Mouse (Mus musculus) cerebellum, adult (tissue): ENCODE data around the gene Klk1b16.
"Not testable (repeated sequence)": the region's sequence is repeated elsewhere in the genome, so short reads cannot be mapped to it uniquely, and the experiment has no call there.

Experiments used
- ATAC-seq: cut with Nextera tagmentation; 2 replicates; pipeline ENCODE4 v1.9.2; 2017; ENCODE audit warnings: mild to moderate bottlenecking, moderate library complexity, mixed read lengths; ENCODE audit not compliant: insufficient number of reproducible peaks, low FRiP score, low TSS enrichment

Klk1b16 gene

DNA sequence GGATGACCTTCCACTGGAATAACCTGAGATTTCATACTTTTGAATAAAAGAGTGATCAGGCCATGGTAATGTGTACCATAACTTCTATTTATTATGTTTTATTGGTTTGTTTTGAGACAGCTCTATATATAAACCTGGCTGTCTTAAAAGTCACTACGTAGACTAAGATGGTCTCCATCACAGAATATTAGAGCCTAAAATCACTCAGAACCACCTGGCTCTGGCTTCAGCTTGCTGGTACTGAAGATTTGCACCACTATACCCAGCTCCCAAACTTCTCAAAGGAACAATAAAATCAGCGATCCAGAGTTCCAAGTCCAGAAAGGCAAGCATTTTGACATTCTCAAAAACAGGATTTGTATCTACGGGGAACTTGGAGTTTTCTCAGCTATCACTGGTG lies at the start of gene Klk1b16:
Gene Klk1b16, plus strand, starts transcription at position 301 of the 400 bp plus-strand sequence.
- ATAC-seq: no peak

- ATAC-seq: no peak
Observed at GRCm38 (mm10) chr7:44096111-44096510, 40.5 kb upstream of the Klk1b16 start.

DNA sequence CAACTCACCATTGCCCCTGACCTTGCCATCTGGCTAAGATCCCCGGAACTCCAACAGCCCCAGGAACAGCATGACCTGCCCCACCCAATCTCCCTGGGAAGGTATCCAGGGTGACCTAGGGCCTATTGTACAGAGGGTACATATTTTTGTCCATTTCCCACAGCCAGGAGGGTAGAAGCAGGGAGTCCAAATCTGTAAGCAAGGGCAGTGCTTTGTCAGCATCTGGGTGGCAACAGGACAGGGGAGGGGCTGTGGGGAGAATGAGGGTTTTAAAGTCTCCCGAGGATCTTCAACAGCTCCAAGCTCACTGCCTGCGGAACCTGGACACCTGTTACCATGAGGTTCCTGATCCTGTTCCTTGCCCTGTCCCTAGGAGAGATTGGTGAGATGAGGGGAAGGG lies 34.5 kb upstream of the Klk1b16 start, which contains the start of gene Klk1b21:
Gene Klk1b21, plus strand, starts transcription at position 301 of the 400 bp plus-strand sequence.
- ATAC-seq: not testable (repeated sequence)

DNA sequence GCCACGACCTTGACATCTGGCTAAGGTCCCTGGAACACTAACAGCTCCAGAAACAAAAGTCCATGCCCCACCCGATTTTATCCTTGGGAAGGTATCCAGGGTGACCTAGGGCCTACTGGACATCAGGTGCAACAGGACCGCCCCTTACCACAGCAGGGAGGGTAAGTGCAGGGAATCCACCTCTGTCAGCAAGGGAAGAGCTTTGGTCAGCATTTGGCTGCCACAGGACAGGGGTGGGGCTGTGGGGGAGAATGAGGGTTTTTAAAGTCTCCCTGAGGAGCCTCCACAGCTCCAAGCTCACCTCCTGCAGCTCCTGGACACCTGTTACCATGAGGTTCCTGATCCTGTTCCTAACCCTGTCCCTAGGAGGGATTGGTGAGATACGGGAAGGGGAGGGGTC lies 24.2 kb upstream of the Klk1b16 start, which contains the start of gene Klk1b22:
Gene Klk1b22, plus strand, starts transcription at position 301 of the 400 bp plus-strand sequence.
- no peak for ATAC-seq

- no peak for ATAC-seq
Observed at GRCm38 (mm10) chr7:44123445-44123844, 13.1 kb upstream of the Klk1b16 start.

- ATAC-seq: no peak
Observed at GRCm38 (mm10) chr7:44179299-44180045, 42.9 kb downstream of the Klk1b16 start.

- not testable (repeated sequence) for ATAC-seq
Observed at GRCm38 (mm10) chr7:44186516-44186915, 49.9 kb downstream of the Klk1b16 start.

GRCm38 (mm10) chr7:44187936-44188335 lies 51.4 kb downstream of the Klk1b16 start, which contains the start of gene Klk1b24:
Klk1b24 (plus strand) TSS chr7:44188236.
- ATAC-seq: not testable (repeated sequence)
